Mouse (Mus musculus): Measurements from ENCODE around the gene Nebl. TPM values are rescaled to one million over a fixed set of nuclear protein-coding genes. Genes with fewer than 3 reads are reported as not detected.

Nebl gene
- polyA plus RNA-seq, 1 experiment from 2014 or later = 0.41 TPM

GRCm38 (mm10) chr2:17597932-17598331, 133.3 kb downstream of the Nebl start:
- Histone ChIP-seq H3K27ac (no peak overlapping the region), H3K4me1 (no peaks in the 10 kb centered on the region), H3K4me2 (no peak overlapping the region), H3K9me3 (replicated peaks) (no peaks in the 10 kb centered on the region), H3K36me3 (no peaks in the 10 kb centered on the region), H3K27me3 (replicated peaks) (no peaks in the 10 kb centered on the region), H3K4me3 (no peak overlapping the region), H3K9ac (no peak overlapping the region)
- 33% methylated on average over 2 of the region's 2 CpGs for WGBS (ENCODE audit: insufficient replicate concordance)
- ATAC-seq = no peak

GRCm38 (mm10) chr2:17589669-17590068, 141.6 kb downstream of the Nebl start:
- 66% methylated on average over 3 of the region's 3 CpGs for WGBS (ENCODE audit: insufficient replicate concordance)
- H3K27ac ChIP-seq = no peak overlapping the region
- no peaks in the 10 kb centered on the region for H3K9me3 ChIP-seq (replicated peaks)
- H3K36me3 ChIP-seq = no peaks in the 10 kb centered on the region
- H3K4me3 ChIP-seq = no peak overlapping the region
- no peak overlapping the region for H3K4me2 ChIP-seq
- H3K9ac ChIP-seq = no peak overlapping the region
- ATAC-seq = no peak
- no peaks in the 10 kb centered on the region for H3K4me1 ChIP-seq
- H3K27me3 ChIP-seq (replicated peaks) = no peaks in the 10 kb centered on the region

- ATAC-seq = no peak
- H3K9me3 ChIP-seq (replicated peaks) = no peaks in the 10 kb centered on the region
- WGBS (ENCODE audit: insufficient replicate concordance) = 74% methylated on average over 6 of the region's 6 CpGs
- H3K36me3 ChIP-seq = no peaks in the 10 kb centered on the region
- H3K4me2 ChIP-seq = no peak overlapping the region
- no peaks in the 10 kb centered on the region for H3K27me3 ChIP-seq (replicated peaks)
- H3K4me1 ChIP-seq = no peaks in the 10 kb centered on the region
- H3K4me3 ChIP-seq = no peak overlapping the region
- no peak overlapping the region for H3K27ac ChIP-seq
- no peak overlapping the region for H3K9ac ChIP-seq
These were observed 145.8 kb downstream of the Nebl start for GRCm38 (mm10) chr2:17585329-17585992.

GRCm38 (mm10) chr2:17575648-17576047, 155.6 kb downstream of the Nebl start:
- no peak for ATAC-seq
- no peaks in the 10 kb centered on the region for H3K27me3 ChIP-seq (replicated peaks)
- no peak overlapping the region for H3K4me3 ChIP-seq
- no peaks in the 10 kb centered on the region for H3K4me1 ChIP-seq
- H3K4me2 ChIP-seq = no peak overlapping the region
- H3K9me3 ChIP-seq (replicated peaks) = no peaks in the 10 kb centered on the region
- WGBS (ENCODE audit: insufficient replicate concordance) = 52% methylated on average over 3 of the region's 3 CpGs
- H3K36me3 ChIP-seq = no peaks in the 10 kb centered on the region
- H3K27ac ChIP-seq = no peak overlapping the region
- no peak overlapping the region for H3K9ac ChIP-seq

GRCm38 (mm10) chr2:17571716-17572115, 159.5 kb downstream of the Nebl start:
- H3K4me1 ChIP-seq = no peaks in the 10 kb centered on the region
- H3K4me2 ChIP-seq = no peak overlapping the region
- H3K9me3 ChIP-seq (replicated peaks) = no peaks in the 10 kb centered on the region
- H3K9ac ChIP-seq = no peak overlapping the region
- H3K27me3 ChIP-seq (replicated peaks) = no peaks in the 10 kb centered on the region
- 39% methylated on average over 2 of the region's 2 CpGs for WGBS (ENCODE audit: insufficient replicate concordance)
- no peak for ATAC-seq
- no peaks in the 10 kb centered on the region for H3K36me3 ChIP-seq
- H3K27ac ChIP-seq = no peak overlapping the region
- H3K4me3 ChIP-seq = no peak overlapping the region

GRCm38 (mm10) chr2:17558889-17559742, 172.1 kb downstream of the Nebl start:
- H3K36me3 ChIP-seq = no peaks in the 10 kb centered on the region
- H3K4me1 ChIP-seq = no peaks in the 10 kb centered on the region
- no peak overlapping the region for H3K4me2 ChIP-seq
- no peaks in the 10 kb centered on the region for H3K27me3 ChIP-seq (replicated peaks)
- H3K4me3 ChIP-seq = no peak overlapping the region
- no peak overlapping the region for H3K27ac ChIP-seq
- no peak overlapping the region for H3K9ac ChIP-seq
- 54% methylated on average over 4 of the region's 4 CpGs for whole genome bisulfite sequencing (ENCODE audit: insufficient replicate concordance)
- no peak for ATAC-seq
- no peaks in the 10 kb centered on the region for H3K9me3 ChIP-seq (replicated peaks)

GRCm38 (mm10) chr2:17549895-17550558, 181.2 kb downstream of the Nebl start:
- no peaks in the 10 kb centered on the region for H3K4me1 ChIP-seq
- H3K27ac ChIP-seq = no peak overlapping the region
- no peak overlapping the region for H3K4me3 ChIP-seq
- H3K27me3 ChIP-seq (replicated peaks) = no peaks in the 10 kb centered on the region
- H3K36me3 ChIP-seq = no peaks in the 10 kb centered on the region
- ATAC-seq = no peak
- no peaks in the 10 kb centered on the region for H3K9me3 ChIP-seq (replicated peaks)
- no peak overlapping the region for H3K4me2 ChIP-seq
- WGBS (ENCODE audit: insufficient replicate concordance) = 45% methylated on average over 4 of the region's 4 CpGs
- H3K9ac ChIP-seq = no peak overlapping the region

GRCm38 (mm10) chr2:17546354-17546948, 184.8 kb downstream of the Nebl start:
- Histone ChIP-seq H3K4me1 (no peaks in the 10 kb centered on the region), H3K27me3 (replicated peaks) (no peaks in the 10 kb centered on the region), H3K27ac (no peak overlapping the region), H3K9me3 (replicated peaks) (no peaks in the 10 kb centered on the region), H3K4me3 (no peak overlapping the region), H3K4me2 (no peak overlapping the region), H3K36me3 (no peaks in the 10 kb centered on the region), H3K9ac (no peak overlapping the region)
- WGBS (ENCODE audit: insufficient replicate concordance) = 57% methylated on average over 3 of the region's 3 CpGs
- no peak for ATAC-seq

GRCm38 (mm10) chr2:17539737-17540136, 191.5 kb downstream of the Nebl start:
- Histone ChIP-seq H3K27me3 (replicated peaks) (no peaks in the 10 kb centered on the region), H3K9me3 (replicated peaks) (no peaks in the 10 kb centered on the region), H3K27ac (no peak overlapping the region), H3K4me2 (no peak overlapping the region), H3K4me3 (no peak overlapping the region), H3K4me1 (no peaks in the 10 kb centered on the region), H3K9ac (no peak overlapping the region), H3K36me3 (no peaks in the 10 kb centered on the region)
- WGBS (ENCODE audit: insufficient replicate concordance) = 69% methylated on average over 10 of the region's 10 CpGs
- ATAC-seq = no peak

GRCm38 (mm10) chr2:17538493-17538892, 192.8 kb downstream of the Nebl start:
- Histone ChIP-seq H3K4me1 (no peaks in the 10 kb centered on the region), H3K9me3 (replicated peaks) (no peaks in the 10 kb centered on the region), H3K27ac (no peak overlapping the region), H3K9ac (no peak overlapping the region), H3K36me3 (no peaks in the 10 kb centered on the region), H3K4me3 (no peak overlapping the region), H3K27me3 (replicated peaks) (no peaks in the 10 kb centered on the region), H3K4me2 (no peak overlapping the region)
- ATAC-seq = no peak
- WGBS (ENCODE audit: insufficient replicate concordance) = 69% methylated on average over 4 of the region's 4 CpGs

- no peak for ATAC-seq
These were observed 199.7 kb downstream of the Nebl start for GRCm38 (mm10) chr2:17531355-17532105.

More at GRCm38 (mm10) chr2:17531355-17532105, 199.7 kb downstream of the Nebl start:
- Histone ChIP-seq H3K9me3 (replicated peaks) (no peaks in the 10 kb centered on the region), H3K27me3 (replicated peaks) (no peaks in the 10 kb centered on the region), H3K36me3 (no peaks in the 10 kb centered on the region), H3K9ac (no peak overlapping the region), H3K4me2 (no peak overlapping the region), H3K27ac (no peak overlapping the region), H3K4me1 (no peaks in the 10 kb centered on the region), H3K4me3 (no peak overlapping the region)
- 64% methylated on average over 12 of the region's 12 CpGs for WGBS (ENCODE audit: insufficient replicate concordance)

Measured in liver, embryonic 12.5 days (tissue).